Mouse (Mus musculus): ENCODE measurements around the gene Pla2g5.
"Not testable (repeated sequence)": the region's sequence is repeated elsewhere in the genome, so short reads cannot be mapped to it uniquely, and the experiment has no call there.

The Pla2g5 gene

GRCm38 (mm10) chr4:138863344-138863998 lies at the start of gene Pla2g5:
Gene Pla2g5 (minus strand): TSS chr4:138863482.
- DNase-seq = no peak

GRCm38 (mm10) chr4:138905624-138906337 lies 42.5 kb upstream of the Pla2g5 start:
- DNase-seq = no peak

- no peak for DNase-seq
Observed at GRCm38 (mm10) chr4:138899361-138899760, 36.1 kb upstream of the Pla2g5 start.

- DNase-seq = not testable (repeated sequence)
Observed at GRCm38 (mm10) chr4:138893789-138894188, 30.5 kb upstream of the Pla2g5 start.

- no peak for DNase-seq
Observed at GRCm38 (mm10) chr4:138892655-138893054, 29.4 kb upstream of the Pla2g5 start.

GRCm38 (mm10) chr4:138889635-138890034 lies 26.4 kb upstream of the Pla2g5 start:
- DNase-seq = no peak

GRCm38 (mm10) chr4:138889165-138889564 lies 25.9 kb upstream of the Pla2g5 start:
- no peak for DNase-seq

GRCm38 (mm10) chr4:138884261-138884660 lies 21.0 kb upstream of the Pla2g5 start:
- DNase-seq = peak; percentile 85

GRCm38 (mm10) chr4:138882179-138882578 lies 18.9 kb upstream of the Pla2g5 start:
- DNase-seq = peak; percentile 47

- DNase-seq = no peak
Observed at GRCm38 (mm10) chr4:138880811-138881584, 17.7 kb upstream of the Pla2g5 start.

GRCm38 (mm10) chr4:138879808-138880207 lies 16.5 kb upstream of the Pla2g5 start:
- DNase-seq = no peak

- DNase-seq = no peak
Observed at GRCm38 (mm10) chr4:138878783-138879182, 15.5 kb upstream of the Pla2g5 start.

GRCm38 (mm10) chr4:138877731-138878130 lies 14.4 kb upstream of the Pla2g5 start, which contains the start of gene Pla2g2e:
Gene Pla2g2e (plus strand): TSS chr4:138877942.
- no peak for DNase-seq

- no peak for DNase-seq
Observed at GRCm38 (mm10) chr4:138875986-138876385, 12.7 kb upstream of the Pla2g5 start.

- not testable (repeated sequence) for DNase-seq
Observed at GRCm38 (mm10) chr4:138875275-138875674, 12.0 kb upstream of the Pla2g5 start.

GRCm38 (mm10) chr4:138873864-138874263 lies 10.6 kb upstream of the Pla2g5 start, which contains the start of gene Gm13030:
Gene Gm13030 (minus strand): TSS chr4:138873964.
- DNase-seq = no peak

- peak; percentile 39 for DNase-seq
Observed at GRCm38 (mm10) chr4:138868666-138869065, 5.4 kb upstream of the Pla2g5 start.

- DNase-seq = peak; percentile 79
Observed at GRCm38 (mm10) chr4:138866413-138866812, 3.1 kb upstream of the Pla2g5 start.

GRCm38 (mm10) chr4:138865991-138866390 lies 2.7 kb upstream of the Pla2g5 start:
- no peak for DNase-seq

- no peak for DNase-seq
Observed at GRCm38 (mm10) chr4:138865092-138865491, 1.8 kb upstream of the Pla2g5 start.

GRCm38 (mm10) chr4:138859728-138860127 lies 3.6 kb downstream of the Pla2g5 start:
- DNase-seq = peak; percentile 87

- DNase-seq = peak; percentile 79
Observed at GRCm38 (mm10) chr4:138859245-138859644, 4.0 kb downstream of the Pla2g5 start.

GRCm38 (mm10) chr4:138858446-138858845 lies 4.8 kb downstream of the Pla2g5 start:
- DNase-seq = no peak

Measured in embryo, embryonic 11 days (tissue).